Mouse (Mus musculus) CH12.LX (cell line): ENCODE results near the gene Frmd5. TPM values are rescaled to one million over a fixed set of nuclear protein-coding genes. Genes with fewer than 3 reads are reported as not detected.

Experiments
- DNase-seq: peaks from one replicate; pipeline ENCODE4 v3.0.0-alpha.2; 2013; ENCODE audit errors: extremely low read depth
- H3K27ac ChIP-seq: 2 replicates; pipeline ENCODE4 v1.5.1; 2012; ENCODE audit warnings: low read depth, mild to moderate bottlenecking, control low read depth, moderate library complexity; ENCODE audit not compliant: insufficient read depth
- H3K27me3 ChIP-seq: replicated peaks from 2 replicates; pipeline ENCODE3; 2012; ENCODE audit warnings: inconsistent platforms
- H3K36me3 ChIP-seq, 2 experiments: replicated peaks in 1 of 2; 2 replicates each; pipeline versions ENCODE3 to v1.6.1; 2012; ENCODE audit warnings: inconsistent platforms in 1 of 2, low read length in 1 of 2, mild to moderate bottlenecking in 1 of 2, mixed read lengths in 1 of 2, moderate library complexity in 1 of 2; ENCODE audit not compliant: control insufficient read depth in 1 of 2, insufficient read depth in 1 of 2
- H3K4me1 ChIP-seq, 2 experiments: 2 replicates each; pipeline ENCODE4 v1.6.1; 2012; ENCODE audit warnings: inconsistent platforms in 1 of 2, moderate library complexity in 1 of 2; ENCODE audit not compliant: insufficient read depth in 2 of 2, control insufficient read depth in 1 of 2
- H3K4me2 ChIP-seq: 2 replicates; pipeline ENCODE4 v1.6.1; 2012; ENCODE audit warnings: low read depth, mild to moderate bottlenecking, control low read depth; ENCODE audit not compliant: poor library complexity, insufficient read depth, severe bottlenecking
- H3K4me3 ChIP-seq, 3 experiments: fragments of 150-350 bp in 1 of 3; sonication (generic) in 1 of 3; replicated peaks in 1 of 3; 2 replicates each; pipeline versions ENCODE3 to v1.5.1; 2011 to 2012; ENCODE audit warnings: low read depth in 2 of 3, low read length in 2 of 3, mild to moderate bottlenecking in 2 of 3, moderate library complexity in 2 of 3, control low read depth in 1 of 3, improper control_type of control experiment in 1 of 3, inconsistent platforms in 1 of 3, mixed read lengths in 1 of 3; ENCODE audit not compliant: poor library complexity in 1 of 3
- H3K79me2 ChIP-seq: replicated peaks from 2 replicates; pipeline ENCODE4 v1.6.1; 2012; ENCODE audit warnings: mild to moderate bottlenecking, moderate library complexity; ENCODE audit not compliant: control insufficient read depth, poor library complexity, insufficient read depth, severe bottlenecking; ENCODE audit errors: extremely low read depth
- H3K9ac ChIP-seq: 2 replicates; pipeline ENCODE4 v1.6.1; 2012; ENCODE audit warnings: low read depth, mild to moderate bottlenecking, control low read depth, moderate library complexity; ENCODE audit not compliant: insufficient read depth
- H3K9me3 ChIP-seq: replicated peaks from 2 replicates; pipeline ENCODE3; 2012; ENCODE audit warnings: low read length, inconsistent platforms, mixed read lengths
- CHD2 ChIP-seq: IDR thresholded peaks from 2 replicates; pipeline ENCODE4 v1.6.1; 2011; ENCODE audit warnings: low read length, improper control_type of control experiment
- GABPA ChIP-seq: IDR thresholded peaks from 2 replicates; pipeline ENCODE4 v1.6.1; 2012; ENCODE audit warnings: low read depth, low read length, improper control_type of control experiment, inconsistent platforms; ENCODE audit not compliant: insufficient replicate concordance
- IRF4 ChIP-seq: IDR thresholded peaks from 2 replicates; pipeline ENCODE4 v1.6.1; 2014; ENCODE audit warnings: low read depth, mild to moderate bottlenecking, inconsistent platforms, low read length, improper control_type of control experiment
- MAX ChIP-seq: IDR thresholded peaks from 2 replicates; pipeline ENCODE4 v1.6.1; 2011; ENCODE audit warnings: low read length, improper control_type of control experiment
- MAZ ChIP-seq: IDR thresholded peaks from 2 replicates; pipeline ENCODE4 v1.6.1; 2012; ENCODE audit warnings: low read depth, mild to moderate bottlenecking, inconsistent platforms, low read length, improper control_type of control experiment, moderate library complexity
- RAD21 ChIP-seq: IDR thresholded peaks from 2 replicates; pipeline ENCODE4 v1.6.1; 2011; ENCODE audit warnings: low read depth, mild to moderate bottlenecking, low read length, improper control_type of control experiment, moderate library complexity
- TBP ChIP-seq: conservative IDR thresholded peaks from 2 replicates; pipeline ENCODE4 v1.6.1; 2011; ENCODE audit warnings: low read depth, low read length, improper control_type of control experiment
- TCF12 ChIP-seq: IDR thresholded peaks from 2 replicates; pipeline ENCODE4 v1.6.1; 2014; ENCODE audit warnings: low read depth, mild to moderate bottlenecking, inconsistent platforms, low read length, improper control_type of control experiment
- USF1 ChIP-seq: IDR thresholded peaks from 2 replicates; pipeline ENCODE4 v1.6.1; 2014; ENCODE audit warnings: low read depth, mild to moderate bottlenecking, inconsistent platforms, low read length, improper control_type of control experiment
- dilution Hi-C: fragments of 300-500 bp; cut with MboI; formaldehyde crosslinking; loops from 2 replicates; pipeline ENCODE4 v1.14.3; 2020; ENCODE audit warnings: low sequenced_read_pairs; ENCODE audit not compliant: extremely low pct_unique_long_range_greater_than_20kb, extremely low pct_ligation_motif_present
- in situ Hi-C: fragments of 300-500 bp; cut with MboI; formaldehyde crosslinking; loops from 3 replicates; pipeline ENCODE4 v1.14.3; 2019; ENCODE audit warnings: low sequenced_read_pairs, low pct_ligation_motif_present, low pct_unique_long_range_greater_than_20kb, mixed read lengths
- polyA plus RNA-seq: library from polyadenylated mRNA; unstranded; fragments of >175 nt; gene quantifications from 2 replicates; pipeline ENCODE4 v1.2.1, GENCODE M21; 2012; ENCODE audit warnings: low read depth; ENCODE audit not compliant: insufficient read length
- total RNA-seq, 2 experiments: library from RNA; depleted of rRNA; stranded (reverse); fragments of 300-350 nt in 1 of 2; fragments of >200 nt in 1 of 2; gene quantifications; 2 replicates each; pipeline ENCODE4 v1.2.3; 2012 to 2014

The Frmd5 gene
- total and polyA plus RNA-seq, 3 experiments = 1.9 to 3.5 (median 3.2) TPM

- no peak for DNase-seq
- H3K27me3 ChIP-seq = no peaks in the 10 kb centered on the region
- no peaks in the 10 kb centered on the region for H3K36me3 ChIP-seq
- TF ChIP-seq GABPA = no peak
- no peak for TF ChIP-seq MAZ
- TF ChIP-seq IRF4 = no peak
- TF ChIP-seq, all 38 proteins: peak for 0
- H3K4me3 ChIP-seq = no peak overlapping the region
- in situ Hi-C loops = no loop called here
- no peak overlapping the region for H3K27ac ChIP-seq
- dilution Hi-C loops = no loop called here
- H3K9ac ChIP-seq = no peak overlapping the region
- no peak overlapping the region for H3K4me2 ChIP-seq
- no peaks in the 10 kb centered on the region for H3K9me3 ChIP-seq
- no peaks in the 10 kb centered on the region for H3K79me2 ChIP-seq
- no peaks in the 10 kb centered on the region for H3K4me1 ChIP-seq
Measured at GRCm38 (mm10) chr2:121675136-121675535, 131.8 kb downstream of the Frmd5 start.

GRCm38 (mm10) chr2:121674211-121674610, 132.7 kb downstream of the Frmd5 start:
- no peaks in the 10 kb centered on the region for H3K4me1 ChIP-seq
- no peak for TF ChIP-seq MAX
- H3K79me2 ChIP-seq = no peaks in the 10 kb centered on the region
- no peak overlapping the region for H3K4me3 ChIP-seq
- DNase-seq = no peak
- H3K27ac ChIP-seq = no peak overlapping the region
- no peaks in the 10 kb centered on the region for H3K36me3 ChIP-seq
- peak overlapping the region; percentile 0; the same call in 1 of the 2 replicates for H3K4me2 ChIP-seq
- in situ Hi-C loops = loop anchor here (5.0 kb wide), 1 partner anchor 97 kb away; no protein-coding TSS in a partner anchor
- H3K27me3 ChIP-seq = no peaks in the 10 kb centered on the region
- dilution Hi-C loops = no loop called here
- H3K9me3 ChIP-seq = no peaks in the 10 kb centered on the region
- H3K9ac ChIP-seq = no peak overlapping the region

GRCm38 (mm10) chr2:121669846-121670245, 137.0 kb downstream of the Frmd5 start:
- Histone ChIP-seq H3K9ac (no peak overlapping the region), H3K4me2 (no peak overlapping the region), H3K79me2 (no peaks in the 10 kb centered on the region), H3K9me3 (no peaks in the 10 kb centered on the region), H3K4me3 (no peak overlapping the region), H3K36me3 (no peaks in the 10 kb centered on the region), H3K27ac (no peak overlapping the region), H3K27me3 (no peaks in the 10 kb centered on the region), H3K4me1 (no peaks in the 10 kb centered on the region)
- dilution Hi-C loops (no loop called here), in situ Hi-C loops (loop anchor here (5.0 kb wide), 1 partner anchor 93 kb away; no protein-coding TSS in a partner anchor)
- TF ChIP-seq RAD21 = no peak
- no peak for TF ChIP-seq TBP
- TF ChIP-seq CHD2 = no peak
- no peak for TF ChIP-seq IRF4
- no peak for TF ChIP-seq TCF12
- TF ChIP-seq USF1 = no peak
- DNase-seq = no peak
